Mouse (Mus musculus) C2C12 (cell line): ENCODE results near the gene Lrtm2. TPM values are rescaled to one million over a fixed set of nuclear protein-coding genes. Genes with fewer than 3 reads are reported as not detected.

Experiments
- H3K27me3 ChIP-seq: one replicate; pipeline ENCODE4 v1.6.1; 2011; ENCODE audit not compliant: control insufficient read depth, insufficient read depth, insufficient read length
- H3K36me3 ChIP-seq: one replicate; pipeline ENCODE4 v1.6.1; 2011; ENCODE audit not compliant: control insufficient read depth, insufficient read depth
- H3K4me3 ChIP-seq: one replicate; pipeline ENCODE4 v1.5.1; 2011; ENCODE audit warnings: mild to moderate bottlenecking, control low read depth; ENCODE audit not compliant: poor library complexity, insufficient read depth, severe bottlenecking
- H3K79me2 ChIP-seq: one replicate; pipeline ENCODE4 v1.6.1; 2011; ENCODE audit not compliant: control insufficient read depth, insufficient read depth
- H3K79me3 ChIP-seq: one replicate; pipeline ENCODE4 v1.6.1; 2011; ENCODE audit warnings: low read depth, control low read depth
- H3ac ChIP-seq: one replicate; pipeline ENCODE3; 2011; ENCODE audit warnings: low read depth; ENCODE audit not compliant: control insufficient read depth, insufficient read length
- CEBPB ChIP-seq: IDR thresholded peaks from one replicate; pipeline ENCODE4 v1.6.1; 2011; ENCODE audit warnings: low read depth, mild to moderate bottlenecking, control low read depth, moderate library complexity
- CTCF ChIP-seq: IDR thresholded peaks from one replicate; pipeline ENCODE4 v1.5.1; 2011; ENCODE audit not compliant: control insufficient read depth, insufficient read depth, insufficient read length
- FOSL1 ChIP-seq: IDR thresholded peaks from one replicate; pipeline ENCODE4 v1.8.0; 2011; ENCODE audit warnings: mild to moderate bottlenecking, low read length; ENCODE audit not compliant: poor library complexity, insufficient read depth, severe bottlenecking
- MAX ChIP-seq: IDR thresholded peaks from one replicate; pipeline ENCODE4 v1.6.1; 2011; ENCODE audit warnings: mild to moderate bottlenecking, control low read depth
- MYOD1 ChIP-seq: IDR thresholded peaks from one replicate; pipeline ENCODE4 v1.6.1; 2011; ENCODE audit warnings: low read depth; ENCODE audit not compliant: control insufficient read depth, insufficient read length
- MYOG ChIP-seq: IDR thresholded peaks from one replicate; pipeline ENCODE4 v1.6.1; 2011; ENCODE audit not compliant: control insufficient read depth, insufficient read length; ENCODE audit errors: extremely low read depth
- USF1 ChIP-seq: IDR thresholded peaks from one replicate; pipeline ENCODE4 v1.6.1; 2011; ENCODE audit warnings: low read depth, mild to moderate bottlenecking, control low read depth, moderate library complexity
- polyA plus RNA-seq: library from polyadenylated mRNA; unstranded; fragments of >200 nt; fragmentation: generic; extraction: Trizol; gene quantifications from one replicate; pipeline ENCODE4 v1.2.1, GENCODE M21; 2012; ENCODE audit warnings: missing spikeins

Lrtm2 gene
- polyA plus RNA-seq, 1 experiment = not detected

GRCm38 (mm10) chr6:119341409-119341808, 10.8 kb upstream of the Lrtm2 start:
- TF ChIP-seq MYOG (no peak), FOSL1 (no peak), USF1 (no peak), CTCF (no peak), MYOD1 (no peak), MAX (no peak), CEBPB (no peak)
- H3ac ChIP-seq = no peak overlapping the region
- peaks cover 5% of the 10 kb centered on the region for H3K27me3 ChIP-seq
- no peaks in the 10 kb centered on the region for H3K36me3 ChIP-seq
- H3K4me3 ChIP-seq = no peak overlapping the region
- H3K79me3 ChIP-seq = no peaks in the 10 kb centered on the region
- no peaks in the 10 kb centered on the region for H3K79me2 ChIP-seq

GRCm38 (mm10) chr6:119338121-119338912, 7.8 kb upstream of the Lrtm2 start:
- Histone ChIP-seq H3ac (no peak overlapping the region), H3K4me3 (no peak overlapping the region), H3K27me3 (peaks cover 13% of the 10 kb centered on the region), H3K79me2 (no peaks in the 10 kb centered on the region), H3K79me3 (no peaks in the 10 kb centered on the region), H3K36me3 (no peaks in the 10 kb centered on the region)
- TF ChIP-seq MYOG (no peak), CEBPB (no peak), MYOD1 (no peak), CTCF (no peak), USF1 (no peak), MAX (no peak), FOSL1 (no peak)

GRCm38 (mm10) chr6:119337287-119337686, 6.7 kb upstream of the Lrtm2 start:
- no peak overlapping the region for H3K4me3 ChIP-seq

GRCm38 (mm10) chr6:119336124-119336523, 5.6 kb upstream of the Lrtm2 start:
- H3K79me2 ChIP-seq = no peaks in the 10 kb centered on the region
- no peak overlapping the region for H3ac ChIP-seq
- H3K4me3 ChIP-seq = no peak overlapping the region
- no peak for TF ChIP-seq CTCF
- TF ChIP-seq MAX = no peak
- no peak for TF ChIP-seq MYOG
- no peak for TF ChIP-seq FOSL1
- no peak for TF ChIP-seq USF1
- no peak for TF ChIP-seq CEBPB
- TF ChIP-seq MYOD1 = no peak
- no peaks in the 10 kb centered on the region for H3K36me3 ChIP-seq
- H3K27me3 ChIP-seq = peaks cover 17% of the 10 kb centered on the region
- H3K79me3 ChIP-seq = no peaks in the 10 kb centered on the region

More at GRCm38 (mm10) chr6:119337287-119337686, 6.7 kb upstream of the Lrtm2 start:
- Histone ChIP-seq H3K79me3 (no peaks in the 10 kb centered on the region), H3ac (no peak overlapping the region), H3K79me2 (no peaks in the 10 kb centered on the region), H3K36me3 (no peaks in the 10 kb centered on the region), H3K27me3 (peaks cover 13% of the 10 kb centered on the region)
- TF ChIP-seq CTCF = no peak

GRCm38 (mm10) chr6:119333831-119334230, 3.3 kb upstream of the Lrtm2 start:
- H3K27me3 ChIP-seq = peaks cover 37% of the 10 kb centered on the region
- no peak overlapping the region for H3ac ChIP-seq
- TF ChIP-seq CEBPB (no peak), MYOD1 (no peak), CTCF (no peak), MAX (no peak), FOSL1 (no peak), MYOG (no peak), USF1 (no peak)
- no peaks in the 10 kb centered on the region for H3K79me3 ChIP-seq
- H3K79me2 ChIP-seq = no peaks in the 10 kb centered on the region
- H3K4me3 ChIP-seq = no peak overlapping the region
- no peaks in the 10 kb centered on the region for H3K36me3 ChIP-seq

GRCm38 (mm10) chr6:119333202-119333601, 2.6 kb upstream of the Lrtm2 start:
- H3K36me3 ChIP-seq = no peaks in the 10 kb centered on the region
- no peak overlapping the region for H3ac ChIP-seq
- TF ChIP-seq CEBPB (no peak), MYOG (no peak), USF1 (no peak), MAX (no peak), MYOD1 (no peak), FOSL1 (no peak), CTCF (no peak)
- H3K79me2 ChIP-seq = no peaks in the 10 kb centered on the region
- H3K27me3 ChIP-seq = peaks cover 37% of the 10 kb centered on the region
- H3K4me3 ChIP-seq = no peak overlapping the region
- H3K79me3 ChIP-seq = no peaks in the 10 kb centered on the region

GRCm38 (mm10) chr6:119332111-119332510, 1.5 kb upstream of the Lrtm2 start:
- Histone ChIP-seq H3K79me2 (no peaks in the 10 kb centered on the region), H3ac (no peak overlapping the region), H3K79me3 (no peaks in the 10 kb centered on the region), H3K36me3 (no peaks in the 10 kb centered on the region), H3K27me3 (peaks cover 42% of the 10 kb centered on the region), H3K4me3 (no peak overlapping the region)
- TF ChIP-seq MYOD1 = no peak
- TF ChIP-seq CTCF = no peak
- no peak for TF ChIP-seq USF1
- no peak for TF ChIP-seq MAX
- TF ChIP-seq CEBPB = no peak
- TF ChIP-seq MYOG = no peak
- no peak for TF ChIP-seq FOSL1
